Mouse (Mus musculus): Measurements from ENCODE around the gene Smim12. TPM values are rescaled to one million over a fixed set of nuclear protein-coding genes. Genes with fewer than 3 reads are reported as not detected.

The Smim12 gene
- polyA plus RNA-seq (2014; fragmentation: Illumina TruSeq; extraction: RNeasy Lipid Tissue Mini Kit (QIAGEN cat#74804); ENCODE audit: low replicate concordance): not detected

GRCm38 (mm10) chr4:127243552-127243951, at the start of gene Smim12:
Smim12 (plus strand) TSS chr4:127243784.

Other genes with a start within 250 kb of the Smim12 start
- 315 TPM for gene Sfpq, start 222.5 kb upstream of the Smim12 start, polyA plus RNA-seq (2014; fragmentation: Illumina TruSeq; extraction: RNeasy Lipid Tissue Mini Kit (QIAGEN cat#74804); ENCODE audit: low replicate concordance)
- 13.1 TPM for gene Zmym1, start 182.6 kb upstream of the Smim12 start, polyA plus RNA-seq (2014; fragmentation: Illumina TruSeq; extraction: RNeasy Lipid Tissue Mini Kit (QIAGEN cat#74804); ENCODE audit: low replicate concordance)
- gene Zmym6, start 166.4 kb upstream of the Smim12 start, polyA plus RNA-seq (2014; fragmentation: Illumina TruSeq; extraction: RNeasy Lipid Tissue Mini Kit (QIAGEN cat#74804); ENCODE audit: low replicate concordance): 29.2 TPM
- gene Tmem35b, start 120.1 kb upstream of the Smim12 start, polyA plus RNA-seq (2014; fragmentation: Illumina TruSeq; extraction: RNeasy Lipid Tissue Mini Kit (QIAGEN cat#74804); ENCODE audit: low replicate concordance): 25.8 TPM
- not detected for gene Dlgap3, start 74.6 kb upstream of the Smim12 start, polyA plus RNA-seq (2014; fragmentation: Illumina TruSeq; extraction: RNeasy Lipid Tissue Mini Kit (QIAGEN cat#74804); ENCODE audit: low replicate concordance)
- gene Gja4, start 70.3 kb downstream of the Smim12 start, polyA plus RNA-seq (2014; fragmentation: Illumina TruSeq; extraction: RNeasy Lipid Tissue Mini Kit (QIAGEN cat#74804); ENCODE audit: low replicate concordance): not detected
- not detected for gene Gjb3, start 87.1 kb downstream of the Smim12 start, polyA plus RNA-seq (2014; fragmentation: Illumina TruSeq; extraction: RNeasy Lipid Tissue Mini Kit (QIAGEN cat#74804); ENCODE audit: low replicate concordance)
- not detected for gene Gjb4, start 110.3 kb downstream of the Smim12 start, polyA plus RNA-seq (2014; fragmentation: Illumina TruSeq; extraction: RNeasy Lipid Tissue Mini Kit (QIAGEN cat#74804); ENCODE audit: low replicate concordance)
- gene Gjb5, start 114.4 kb downstream of the Smim12 start, polyA plus RNA-seq (2014; fragmentation: Illumina TruSeq; extraction: RNeasy Lipid Tissue Mini Kit (QIAGEN cat#74804); ENCODE audit: low replicate concordance): not detected